Mouse (Mus musculus): Measurements from ENCODE around the gene Cypt12. TPM values are rescaled to one million over a fixed set of nuclear protein-coding genes. Genes with fewer than 3 reads are reported as not detected.

The Cypt12 gene
- not detected for total RNA-seq (2023)

DNA sequence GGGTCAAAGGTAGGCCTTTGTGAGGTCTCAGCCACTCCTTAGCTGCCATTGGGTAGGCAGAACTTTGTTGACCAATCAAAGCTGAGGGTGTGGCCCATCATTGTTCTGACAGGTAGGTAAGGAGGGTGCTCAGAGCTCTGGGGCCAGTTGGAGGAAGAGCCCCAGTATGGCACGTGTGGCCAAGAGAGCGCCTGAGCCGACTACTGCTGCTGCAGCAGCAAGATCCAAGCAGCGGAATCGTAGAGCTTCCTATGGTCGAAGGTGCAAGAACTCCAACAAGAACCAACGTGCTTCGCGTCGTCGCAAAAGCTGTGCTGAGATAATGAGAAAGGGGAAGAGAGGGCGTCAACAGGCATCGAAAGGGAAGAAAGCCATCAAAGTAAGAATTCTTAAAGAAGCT is at the start of gene Cypt12:
Gene Cypt12, plus strand, starts transcription at position 112 of the 400 bp plus-strand sequence.

All from CD8-positive naive resting alpha-beta T cell, adult 57 days (primary cell).